Mouse (Mus musculus): ENCODE results near the gene Zfp952.
"Not testable (repeated sequence)": the region's sequence is repeated elsewhere in the genome, so short reads cannot be mapped to it uniquely, and the experiment has no call there.

The Zfp952 gene

GRCm38 (mm10) chr17:32992699-32993474, at the start of gene Zfp952:
Gene Zfp952 (plus strand): TSS chr17:32993129.
- DNase-seq (ENCODE audit: low read depth, low spot score), result peak; percentile 93

DNA sequence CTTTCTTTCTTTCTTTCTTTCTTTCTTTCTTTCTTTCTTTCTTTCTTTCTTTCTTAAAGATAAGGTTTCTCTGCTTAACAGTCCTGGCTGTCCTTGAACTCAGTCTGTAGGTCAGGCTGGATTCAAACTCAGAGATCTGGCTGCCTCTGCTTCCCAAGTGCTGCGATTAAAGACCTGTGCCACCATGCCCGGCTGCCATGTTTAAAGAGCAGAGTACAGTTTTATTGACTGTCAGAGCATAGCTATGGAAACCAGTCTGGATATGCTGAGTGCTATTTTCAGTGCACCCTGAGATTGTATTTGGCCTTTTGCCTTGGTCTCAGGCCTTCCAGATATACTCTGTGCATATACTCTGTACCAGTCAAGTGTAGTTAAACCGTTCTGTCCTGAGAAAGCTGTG, 49.3 kb upstream of the Zfp952 start:
- no peak for DNase-seq (ENCODE audit: low read depth, low spot score)

- DNase-seq (ENCODE audit: low read depth, low spot score), result peak; percentile 53
Measured at GRCm38 (mm10) chr17:32944402-32945035, 48.4 kb upstream of the Zfp952 start.

DNA sequence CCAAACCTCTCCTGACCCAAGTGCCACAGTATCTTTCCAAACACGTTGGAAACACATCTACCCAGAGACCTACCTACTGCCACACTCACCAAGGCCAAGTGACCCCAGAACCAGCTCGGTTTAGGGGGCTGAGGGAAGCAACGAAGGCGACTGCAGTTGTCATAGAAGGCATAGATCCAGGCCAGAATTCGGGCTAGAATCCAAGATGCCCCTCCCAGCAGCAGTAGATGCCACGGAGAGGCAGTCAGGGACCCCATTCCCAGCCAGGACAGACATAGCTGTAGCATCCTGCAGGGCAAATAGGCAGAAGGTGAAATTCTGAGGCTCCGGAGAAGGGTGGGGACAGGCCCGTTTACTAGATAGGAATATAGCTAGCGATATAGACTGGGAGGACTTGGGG, 46.2 kb upstream of the Zfp952 start:
- no peak for DNase-seq (ENCODE audit: low read depth, low spot score)

DNA sequence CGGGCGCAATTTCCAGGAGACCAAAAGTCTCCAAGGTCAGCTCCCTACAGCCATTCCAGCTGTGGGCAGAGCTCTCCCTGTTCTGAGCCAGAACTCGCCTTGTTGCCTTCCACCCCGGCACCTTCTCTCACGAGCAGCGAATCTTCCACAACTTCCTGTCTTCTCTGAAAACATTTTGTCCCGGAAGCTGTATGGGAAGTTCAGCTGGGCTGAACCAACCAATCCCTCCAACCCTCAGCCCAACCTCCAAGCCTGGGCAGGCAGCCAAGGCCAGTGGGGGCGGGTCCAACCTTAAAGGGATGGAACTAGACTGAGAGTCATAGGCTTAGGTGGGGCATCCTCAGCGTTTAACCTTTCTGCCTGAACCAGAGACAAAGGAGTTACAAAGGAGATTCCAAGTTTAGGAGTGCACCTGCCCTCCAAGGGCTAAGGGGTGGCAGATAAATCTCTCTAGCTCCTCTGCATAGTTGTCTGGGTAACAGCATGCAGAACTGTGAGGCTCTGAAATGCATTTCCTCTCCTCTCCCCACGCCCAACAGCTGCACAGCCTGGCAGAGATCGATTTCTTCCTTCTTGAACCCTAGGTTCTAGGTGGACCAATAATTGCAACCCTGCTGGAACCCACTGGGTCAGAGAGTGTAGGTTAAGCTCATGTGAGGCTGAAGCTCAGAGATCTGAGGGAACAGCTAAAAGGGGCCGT, 45.6 kb upstream of the Zfp952 start, which contains the start of gene Cyp4f13:
Gene Cyp4f13 (minus strand): TSS at position 188 of the 700 bp plus-strand sequence.
- peak; percentile 96 for DNase-seq (ENCODE audit: low read depth, low spot score)

DNA sequence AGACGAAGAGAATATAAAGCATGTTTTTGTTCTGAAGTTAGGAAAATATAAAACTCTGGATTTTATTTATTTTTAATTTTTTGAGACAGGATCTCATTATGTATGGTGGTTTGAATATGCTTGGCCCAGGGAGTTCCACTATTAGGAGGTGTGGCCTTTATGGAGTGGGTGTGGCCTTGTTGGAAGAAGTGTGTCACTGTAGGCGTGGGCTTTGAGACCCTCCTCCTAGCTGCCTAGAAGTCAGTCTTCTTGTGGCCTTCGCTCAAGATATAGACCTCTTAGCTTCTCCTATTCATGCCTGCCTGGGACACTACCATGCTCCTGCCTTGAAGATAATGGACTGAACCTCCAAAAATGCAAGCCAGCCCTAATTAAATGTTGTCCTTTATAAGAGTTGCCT, 42.8 kb upstream of the Zfp952 start:
- no peak for DNase-seq (ENCODE audit: low read depth, low spot score)

GRCm38 (mm10) chr17:32951006-32951405, 41.9 kb upstream of the Zfp952 start:
- DNase-seq (ENCODE audit: low read depth, low spot score), result no peak

DNA sequence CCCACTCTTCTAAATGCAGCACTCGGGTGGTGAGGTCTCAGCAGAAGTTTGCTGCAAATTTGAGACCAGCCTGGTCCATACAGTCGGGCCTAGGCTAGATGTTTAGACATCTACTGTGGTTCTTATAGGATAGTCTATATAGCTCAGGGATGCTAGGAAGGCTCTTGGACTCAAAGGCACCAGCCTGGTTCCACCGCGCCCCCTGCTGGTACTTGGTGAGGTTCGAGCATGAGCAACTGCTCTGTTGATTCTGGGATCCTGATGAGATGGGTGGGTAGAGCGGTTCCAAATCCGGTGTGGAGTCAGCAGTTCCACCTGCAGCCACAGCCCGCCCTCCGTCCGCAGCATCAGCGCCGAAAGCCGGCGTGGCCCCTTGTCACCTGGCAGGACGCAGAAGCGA, 41.5 kb upstream of the Zfp952 start:
- peak; percentile 91 for DNase-seq (ENCODE audit: low read depth, low spot score)

DNA sequence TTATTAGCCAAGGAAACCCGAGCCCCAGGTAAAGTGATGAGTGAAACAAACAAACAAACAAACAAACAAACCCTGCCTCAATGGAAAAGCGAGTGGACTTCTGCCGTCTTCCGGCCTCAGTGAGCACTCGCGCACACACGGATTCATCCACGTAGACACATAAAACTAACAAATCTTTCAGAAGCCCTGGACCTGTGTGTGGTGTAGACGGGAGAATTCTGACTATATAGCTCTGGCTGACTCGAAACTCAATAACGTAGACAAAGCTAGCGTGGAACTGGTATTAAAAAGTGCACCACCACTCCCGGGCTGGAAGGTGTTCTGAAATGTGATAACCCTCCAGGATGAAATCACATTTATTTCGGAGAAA, 27.7 kb upstream of the Zfp952 start:
- DNase-seq (ENCODE audit: low read depth, low spot score), result no peak

DNA sequence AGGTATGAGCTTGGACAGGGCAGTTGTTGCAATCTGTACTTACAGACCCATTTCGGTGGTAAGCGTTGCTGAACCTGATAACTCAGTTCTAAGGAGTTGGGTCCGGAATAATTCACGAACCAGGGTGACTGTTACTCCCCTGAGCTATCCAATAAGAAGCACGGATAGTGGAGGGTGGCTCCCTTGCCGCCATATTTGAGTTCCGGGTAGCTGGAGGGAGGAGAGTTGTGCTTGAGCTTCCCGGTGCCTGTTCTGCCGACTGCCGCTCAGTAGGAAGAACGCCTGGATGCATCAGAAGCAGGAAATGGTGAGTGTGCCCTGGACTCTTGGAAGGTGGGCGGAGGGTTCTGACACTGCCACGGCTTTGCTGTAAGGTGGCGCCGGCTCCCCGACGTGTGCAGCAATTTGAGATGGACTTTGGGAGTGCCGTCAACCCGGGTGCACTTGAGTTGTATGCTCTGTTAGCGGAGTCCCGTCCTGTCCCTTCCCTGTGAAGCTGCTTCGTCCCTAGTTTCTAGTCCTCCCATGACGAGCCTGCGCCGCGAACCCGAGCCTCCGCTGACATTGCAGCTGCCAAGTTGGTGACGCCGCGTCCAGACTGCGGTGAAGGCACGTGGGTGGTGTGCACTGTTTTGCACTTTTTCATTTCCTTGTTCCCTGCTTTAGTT, 27.2 kb upstream of the Zfp952 start, which contains the start of gene Zfp472:
Gene Zfp472 (plus strand): TSS at position 192 of the 668 bp plus-strand sequence.
- DNase-seq (ENCODE audit: low read depth, low spot score), result peak; percentile 94

- DNase-seq (ENCODE audit: low read depth, low spot score), result no peak
Measured at GRCm38 (mm10) chr17:32981361-32981760, 11.6 kb upstream of the Zfp952 start.

DNA sequence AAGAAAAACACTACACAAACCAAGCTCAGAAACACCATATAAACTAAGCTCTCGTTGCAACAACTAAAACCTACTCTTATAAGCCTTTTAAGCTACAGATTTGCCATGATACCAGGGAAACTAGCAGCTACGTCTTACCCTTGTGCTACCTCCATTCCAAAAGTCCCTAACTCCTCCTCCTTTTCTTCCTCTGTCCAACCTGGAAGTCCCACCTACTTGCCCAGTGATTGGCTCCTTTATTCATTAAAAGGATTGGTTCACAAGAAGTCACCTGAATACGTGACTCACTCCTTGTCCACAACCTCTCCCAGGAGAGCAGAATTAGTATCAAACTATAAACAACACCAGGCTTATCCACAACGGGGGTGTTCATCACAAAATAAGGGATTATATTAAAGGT, 6.6 kb upstream of the Zfp952 start:
- no peak for DNase-seq (ENCODE audit: low read depth, low spot score)

GRCm38 (mm10) chr17:32991965-32992698, 797 bp upstream of the Zfp952 start:
- DNase-seq (ENCODE audit: low read depth, low spot score), result peak; percentile 71

- no peak for DNase-seq (ENCODE audit: low read depth, low spot score)
Measured at GRCm38 (mm10) chr17:32998492-32998891, 5.6 kb downstream of the Zfp952 start.

- peak; percentile 42 for DNase-seq (ENCODE audit: low read depth, low spot score)
Measured at GRCm38 (mm10) chr17:33008337-33008736, 15.4 kb downstream of the Zfp952 start.

GRCm38 (mm10) chr17:33020434-33020833, 27.5 kb downstream of the Zfp952 start:
- DNase-seq (ENCODE audit: low read depth, low spot score), result not testable (repeated sequence)

DNA sequence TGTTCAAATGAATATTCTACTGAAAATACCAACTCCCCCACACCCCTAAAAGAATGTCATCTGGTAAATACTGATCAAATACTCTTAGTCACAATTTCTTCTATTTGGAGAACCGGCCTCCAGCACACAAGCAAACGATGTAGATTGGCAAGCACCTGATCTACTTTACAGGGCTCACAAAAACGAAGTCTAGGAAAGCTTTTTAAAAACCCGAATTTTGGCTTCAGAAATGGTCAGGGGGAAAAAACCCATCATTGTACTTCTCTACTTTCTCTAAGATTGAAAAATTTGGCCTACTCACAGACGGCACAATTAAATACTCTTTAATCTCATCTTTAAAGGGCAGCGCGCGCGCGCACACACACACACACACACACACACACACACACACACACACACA, 39.4 kb downstream of the Zfp952 start:
- no peak for DNase-seq (ENCODE audit: low read depth, low spot score)

DNA sequence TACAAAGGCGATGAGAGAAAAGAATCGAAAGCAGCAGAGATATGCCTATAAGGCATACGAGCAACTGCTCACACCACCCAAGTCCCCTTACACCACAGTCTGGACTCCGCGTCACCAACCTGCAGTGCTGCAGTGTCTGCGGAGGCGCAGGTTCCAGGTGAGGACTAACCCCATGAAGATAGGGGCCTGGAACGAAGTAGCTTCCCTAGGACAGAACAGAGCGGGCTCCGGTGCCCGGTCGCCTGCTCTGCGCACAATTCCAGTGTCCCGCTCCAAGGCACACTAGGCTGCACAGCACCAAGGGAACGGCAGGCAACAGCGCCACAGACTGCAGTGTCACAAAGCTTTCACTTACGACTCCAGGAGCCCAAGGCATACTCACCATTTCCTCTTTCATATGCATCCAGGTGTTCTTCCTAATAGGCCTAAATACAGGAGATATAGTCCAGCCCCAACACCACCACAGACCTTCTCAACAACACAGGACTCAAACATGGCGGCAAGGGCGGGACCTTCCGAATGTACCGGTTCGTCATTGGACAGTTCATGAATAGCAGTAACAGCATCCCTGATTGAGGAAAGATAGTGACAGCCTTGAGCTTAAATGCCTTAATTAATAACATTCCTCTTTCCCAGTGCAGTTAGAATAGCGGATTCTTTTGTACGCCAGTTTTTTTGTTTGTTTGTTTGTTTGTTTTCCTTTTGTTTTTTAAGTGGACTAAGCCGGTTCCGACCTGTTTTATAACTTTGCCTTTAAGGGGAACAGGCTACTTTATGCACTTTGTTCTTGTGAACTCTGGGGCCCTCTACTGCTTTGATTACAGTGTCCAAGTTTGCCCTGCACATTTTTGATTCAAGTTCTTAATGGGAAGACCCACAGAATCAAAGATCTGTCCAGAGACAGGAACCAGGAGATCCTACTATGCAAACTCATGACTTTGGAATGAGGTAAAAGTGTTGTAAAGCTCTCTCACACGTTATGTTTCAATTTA, 40.3 kb downstream of the Zfp952 start, which contains the start of gene Zfp763:
Gene Zfp763 (minus strand): TSS at position 503 of the 992 bp plus-strand sequence.
- peak; percentile 86 for DNase-seq (ENCODE audit: low read depth, low spot score)

Data from CD4-positive, CD25-positive, alpha-beta regulatory T cell, adult 2 months (primary cell).